Mouse (Mus musculus) B cell, adult 2 months (primary cell): Measurements from ENCODE around the gene Mettl22.

ENCODE experiments used
- DNase-seq, 2 experiments: peaks; one replicate each; pipeline ENCODE4 v3.0.0; 2022

Mettl22 gene

GRCm38 (mm10) chr16:8470603-8471481 is at the start of gene Mettl22:
Gene Mettl22, plus strand, starts transcription at chr16:8470788.
- DNase-seq: peak; percentile 92 to 93

- no peak for DNase-seq
Measured at GRCm38 (mm10) chr16:8420842-8421241, 49.7 kb upstream of the Mettl22 start.

- no peak for DNase-seq
Measured at GRCm38 (mm10) chr16:8423626-8424114, 46.9 kb upstream of the Mettl22 start.

- DNase-seq: no peak
Measured at GRCm38 (mm10) chr16:8424161-8424970, 46.2 kb upstream of the Mettl22 start.

- DNase-seq: no peak
Measured at GRCm38 (mm10) chr16:8424971-8425330, 45.6 kb upstream of the Mettl22 start, which contains the start of gene Tmem114. Gene Tmem114, minus strand, starts transcription at chr16:8425136.

- DNase-seq: no peak
Measured at GRCm38 (mm10) chr16:8425736-8426135, 44.9 kb upstream of the Mettl22 start.

GRCm38 (mm10) chr16:8429531-8429930 is 41.1 kb upstream of the Mettl22 start:
- no peak for DNase-seq

- no peak for DNase-seq
Measured at GRCm38 (mm10) chr16:8432616-8433015, 38.0 kb upstream of the Mettl22 start.

GRCm38 (mm10) chr16:8444911-8445310 is 25.7 kb upstream of the Mettl22 start:
- DNase-seq: no peak

- no peak for DNase-seq
Measured at GRCm38 (mm10) chr16:8446256-8446655, 24.3 kb upstream of the Mettl22 start.

- no peak for DNase-seq
Measured at GRCm38 (mm10) chr16:8453301-8453700, 17.3 kb upstream of the Mettl22 start.

GRCm38 (mm10) chr16:8455221-8455620 is 15.4 kb upstream of the Mettl22 start:
- no peak for DNase-seq

- DNase-seq: no peak
Measured at GRCm38 (mm10) chr16:8458391-8458790, 12.2 kb upstream of the Mettl22 start.

GRCm38 (mm10) chr16:8459098-8459497 is 11.5 kb upstream of the Mettl22 start:
- peak; percentile 77 to 80 for DNase-seq

GRCm38 (mm10) chr16:8470132-8470531 is 456 bp upstream of the Mettl22 start:
- no peak for DNase-seq

- DNase-seq: no peak
Measured at GRCm38 (mm10) chr16:8487396-8488005, 16.9 kb downstream of the Mettl22 start.

- DNase-seq: no peak
Measured at GRCm38 (mm10) chr16:8489340-8489739, 18.8 kb downstream of the Mettl22 start.

- DNase-seq: no peak
Measured at GRCm38 (mm10) chr16:8491743-8492490, 21.3 kb downstream of the Mettl22 start.

- DNase-seq: peak; percentile 73 to 74
Measured at GRCm38 (mm10) chr16:8494268-8494667, 23.7 kb downstream of the Mettl22 start.

- no peak for DNase-seq
Measured at GRCm38 (mm10) chr16:8496967-8497366, 26.4 kb downstream of the Mettl22 start.

- no peak for DNase-seq
Measured at GRCm38 (mm10) chr16:8504271-8504670, 33.7 kb downstream of the Mettl22 start.

- no peak for DNase-seq
Measured at GRCm38 (mm10) chr16:8509894-8510293, 39.3 kb downstream of the Mettl22 start.
